Mouse (Mus musculus): ENCODE measurements at regions not wholly inside any gene's neighbourhood (a gene's known extent, or its start where the extent isn't known, plus 50 kb on each side); places are given as distances from the start of the nearest gene placed in this dataset.

DNA sequence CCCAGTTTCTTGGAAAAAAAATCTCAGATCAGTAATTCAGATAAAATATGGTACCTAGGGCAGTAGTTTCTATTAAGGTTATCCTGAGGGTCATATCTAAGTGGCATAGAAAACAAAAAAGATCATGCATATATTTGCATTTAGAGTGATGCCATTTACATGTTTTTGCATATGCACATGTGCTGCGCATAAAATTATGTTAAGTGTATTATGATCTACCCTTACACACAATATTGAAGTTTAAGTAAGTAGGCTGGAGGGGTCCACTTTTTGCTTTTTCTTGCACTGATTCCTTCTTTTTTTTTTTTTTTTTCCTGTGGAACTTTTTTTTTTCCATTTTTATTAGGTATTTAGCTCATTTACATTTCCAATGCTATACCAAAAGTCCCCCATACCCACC is 193.1 kb upstream of the Ptbp2 start:
- TF ChIP-seq CTCF (IDR thresholded peaks at IDR 0.05; ENCODE audit: insufficient read depth, low read length) (no peak), POLR2A (IDR thresholded peaks at IDR 0.05; ENCODE audit: borderline replicate concordance, extremely low read depth, low read depth, low read length) (no peak)
